Mouse (Mus musculus): ENCODE measurements around the gene E030018B13Rik. TPM values are rescaled to one million over a fixed set of nuclear protein-coding genes. Genes with fewer than 3 reads are reported as not detected.

Gene E030018B13Rik
- total and polyA plus RNA-seq, 2 experiments from 2014 or later = not detected

DNA sequence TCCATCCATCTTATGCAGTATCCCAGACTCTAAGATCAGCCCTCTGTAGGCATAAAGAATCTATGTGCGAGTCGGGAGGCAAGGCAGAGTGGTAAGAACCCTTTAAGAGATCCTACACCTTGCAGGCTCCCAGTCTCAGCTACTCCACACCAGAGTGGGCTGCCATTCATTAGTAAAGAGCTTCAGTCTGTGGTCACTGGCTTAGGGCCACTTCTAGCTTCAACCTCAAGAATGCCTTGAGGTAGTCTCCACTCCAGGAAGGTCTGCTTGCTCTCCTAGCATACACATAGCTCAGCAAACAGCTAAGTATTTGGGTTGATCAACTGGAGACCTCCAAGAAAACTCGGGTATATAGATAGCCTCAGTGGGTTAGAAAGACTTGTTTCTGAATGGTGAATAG is 19.0 kb upstream of the E030018B13Rik start:
- Histone ChIP-seq H3K27me3 (ENCODE audit: insufficient read depth, low read length) (no peaks in the 10 kb centered on the region), H3K36me3 (ENCODE audit: insufficient read depth) (no peaks in the 10 kb centered on the region), H3K4me1 (ENCODE audit: insufficient read depth) (peaks cover 26% of the 10 kb centered on the region), H3K27ac (ENCODE audit: low read depth, low read length) (0 out of 2 replicates have a peak overlapping the region, but pooled peaks have one; percentile 54), H3K4me3 (ENCODE audit: low read depth, low read length) (no peak overlapping the region), H3K4me2 (ENCODE audit: low read depth) (no peak overlapping the region), H3K9ac (no peak overlapping the region), H3K9me3 (ENCODE audit: low read length) (no peaks in the 10 kb centered on the region)
- DNase-seq (no peak), ATAC-seq (no peak)
- WGBS = 53% methylated on average over 3 of the region's 3 CpGs
- no peak for TF ChIP-seq CTCF (IDR thresholded peaks at IDR 0.05; ENCODE audit: low read depth)

DNA sequence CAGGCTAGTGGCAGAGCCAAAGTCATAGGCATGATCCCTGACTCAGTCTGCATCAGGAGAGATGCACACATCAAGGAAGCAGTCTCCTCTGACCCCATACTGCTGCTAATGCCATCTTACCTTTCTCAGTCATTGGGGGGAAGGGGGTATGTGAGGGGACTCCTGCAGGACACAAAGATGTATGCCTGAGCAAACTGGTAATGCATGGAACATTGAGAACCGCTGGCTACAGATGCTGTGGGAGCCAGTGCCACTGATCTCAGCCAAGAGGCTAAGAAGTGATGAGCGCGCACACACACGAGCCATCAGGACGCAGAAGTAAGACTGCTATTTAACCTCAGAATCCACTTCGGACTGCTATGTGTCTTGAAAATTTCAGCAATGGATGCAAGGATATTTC is 18.5 kb upstream of the E030018B13Rik start:
- no peak for DNase-seq
- Histone ChIP-seq H3K4me1 (ENCODE audit: insufficient read depth) (peaks cover 22% of the 10 kb centered on the region), H3K36me3 (ENCODE audit: insufficient read depth) (no peaks in the 10 kb centered on the region), H3K27me3 (ENCODE audit: insufficient read depth, low read length) (no peaks in the 10 kb centered on the region), H3K9me3 (ENCODE audit: low read length) (no peaks in the 10 kb centered on the region), H3K27ac (ENCODE audit: low read depth, low read length) (no peak overlapping the region), H3K4me2 (ENCODE audit: low read depth) (no peak overlapping the region), H3K9ac (no peak overlapping the region), H3K4me3 (ENCODE audit: low read depth, low read length) (no peak overlapping the region)
- 90% methylated on average over 6 of the region's 6 CpGs for WGBS
- ATAC-seq = no peak
- TF ChIP-seq CTCF (IDR thresholded peaks at IDR 0.05; ENCODE audit: low read depth) = no peak

DNA sequence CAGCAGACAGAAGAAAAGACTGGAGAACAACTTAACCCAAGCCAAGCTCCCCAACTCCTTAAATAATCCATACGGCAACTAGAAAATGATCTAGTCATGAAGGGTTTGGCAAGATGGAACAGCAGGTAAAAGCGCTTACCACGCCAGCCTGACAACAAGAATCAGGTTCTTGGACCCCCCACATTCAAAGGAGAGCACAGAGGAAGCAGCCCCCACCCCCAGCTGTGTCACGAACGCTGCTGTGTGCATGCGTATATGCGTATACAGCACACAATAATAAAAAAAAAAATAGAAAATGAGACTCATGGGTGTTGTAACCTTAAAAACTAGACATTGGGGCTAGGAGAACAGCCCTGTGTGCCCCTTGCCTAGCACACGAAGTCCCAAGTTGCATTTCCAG is 16.7 kb upstream of the E030018B13Rik start:
- H3K27ac ChIP-seq (ENCODE audit: low read depth, low read length) = no peak overlapping the region
- TF ChIP-seq CTCF (IDR thresholded peaks at IDR 0.05; ENCODE audit: low read depth) = no peak
- H3K36me3 ChIP-seq (ENCODE audit: insufficient read depth) = no peaks in the 10 kb centered on the region
- 91% methylated on average over 8 of the region's 8 CpGs for WGBS
- H3K4me3 ChIP-seq (ENCODE audit: low read depth, low read length) = no peak overlapping the region
- peaks cover 11% of the 10 kb centered on the region for H3K4me1 ChIP-seq (ENCODE audit: insufficient read depth)
- DNase-seq = no peak
- H3K27me3 ChIP-seq (ENCODE audit: insufficient read depth, low read length) = no peaks in the 10 kb centered on the region
- ATAC-seq = no peak
- no peaks in the 10 kb centered on the region for H3K9me3 ChIP-seq (ENCODE audit: low read length)
- H3K4me2 ChIP-seq (ENCODE audit: low read depth) = no peak overlapping the region
- H3K9ac ChIP-seq = no peak overlapping the region

DNA sequence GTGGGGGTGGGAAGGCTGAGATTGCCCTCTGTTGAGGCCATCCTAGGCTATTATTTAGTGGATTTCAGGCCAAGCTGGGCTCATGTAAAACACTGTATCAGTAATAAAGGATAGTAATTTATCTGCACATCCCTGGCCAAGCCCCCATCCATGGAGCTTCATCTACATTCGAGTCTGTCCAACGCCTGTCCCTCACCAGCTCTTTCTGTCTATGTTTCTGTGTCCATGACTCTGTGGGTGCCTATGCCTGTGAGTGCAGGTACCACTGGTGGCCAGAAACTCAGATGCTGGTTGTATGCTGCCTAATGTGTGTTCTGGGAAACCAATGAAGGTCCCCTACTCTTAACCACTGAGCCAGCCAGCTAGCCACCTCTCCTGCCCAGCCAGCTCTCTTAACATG is 16.2 kb upstream of the E030018B13Rik start:
- Histone ChIP-seq H3K36me3 (ENCODE audit: insufficient read depth) (no peaks in the 10 kb centered on the region), H3K4me1 (ENCODE audit: insufficient read depth) (peaks cover 11% of the 10 kb centered on the region), H3K27ac (ENCODE audit: low read depth, low read length) (no peak overlapping the region), H3K9me3 (ENCODE audit: low read length) (no peaks in the 10 kb centered on the region), H3K9ac (no peak overlapping the region), H3K4me3 (ENCODE audit: low read depth, low read length) (no peak overlapping the region), H3K27me3 (ENCODE audit: insufficient read depth, low read length) (no peaks in the 10 kb centered on the region), H3K4me2 (ENCODE audit: low read depth) (no peak overlapping the region)
- WGBS = 80% methylated on average over 2 of the region's 2 CpGs
- DNase-seq (no peak), ATAC-seq (no peak)
- TF ChIP-seq CTCF (IDR thresholded peaks at IDR 0.05; ENCODE audit: low read depth) = no peak

GRCm38 (mm10) chr7:63901346-63901745 is 15.3 kb upstream of the E030018B13Rik start:
- Histone ChIP-seq H3K36me3 (ENCODE audit: insufficient read depth) (no peaks in the 10 kb centered on the region), H3K9me3 (ENCODE audit: low read length) (no peaks in the 10 kb centered on the region), H3K27me3 (ENCODE audit: insufficient read depth, low read length) (no peaks in the 10 kb centered on the region), H3K4me2 (ENCODE audit: low read depth) (no peak overlapping the region), H3K4me3 (ENCODE audit: low read depth, low read length) (no peak overlapping the region), H3K9ac (no peak overlapping the region), H3K4me1 (ENCODE audit: insufficient read depth) (peaks cover 11% of the 10 kb centered on the region), H3K27ac (ENCODE audit: low read depth, low read length) (no peak overlapping the region)
- TF ChIP-seq CTCF (IDR thresholded peaks at IDR 0.05; ENCODE audit: low read depth) = no peak
- ATAC-seq (peak; percentile 41; the same call in 1 of the 2 replicates), DNase-seq (peak; percentile 42)
- WGBS = 37% methylated on average over 11 of the region's 11 CpGs

DNA sequence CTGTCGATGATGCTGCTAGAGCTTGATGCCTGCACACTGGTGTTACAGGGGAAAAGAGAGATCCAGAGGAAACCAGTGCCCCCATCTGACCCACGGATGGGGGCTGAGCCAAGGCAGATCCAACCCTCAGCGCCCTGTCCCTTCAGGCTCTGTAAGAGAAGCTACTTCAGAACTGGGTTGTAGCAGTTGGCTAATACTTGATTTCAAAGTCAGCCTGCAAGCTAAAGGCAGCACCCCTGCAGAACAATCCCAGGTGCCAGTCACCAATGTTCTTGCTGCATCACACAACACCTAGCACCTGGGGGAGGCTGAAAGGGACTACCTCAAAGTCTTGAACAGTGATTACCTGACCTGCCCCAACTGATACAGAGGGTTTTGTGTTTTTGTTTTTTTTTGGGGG is 14.7 kb upstream of the E030018B13Rik start:
- H3K27ac ChIP-seq (ENCODE audit: low read depth, low read length) = no peak overlapping the region
- no peak for TF ChIP-seq CTCF (IDR thresholded peaks at IDR 0.05; ENCODE audit: low read depth)
- no peak for ATAC-seq
- H3K4me3 ChIP-seq (ENCODE audit: low read depth, low read length) = no peak overlapping the region
- peaks cover 10% of the 10 kb centered on the region for H3K4me1 ChIP-seq (ENCODE audit: insufficient read depth)
- 67% methylated on average over 3 of the region's 3 CpGs for WGBS
- no peak for DNase-seq
- no peak overlapping the region for H3K9ac ChIP-seq
- no peaks in the 10 kb centered on the region for H3K36me3 ChIP-seq (ENCODE audit: insufficient read depth)
- no peaks in the 10 kb centered on the region for H3K9me3 ChIP-seq (ENCODE audit: low read length)
- H3K4me2 ChIP-seq (ENCODE audit: low read depth) = no peak overlapping the region
- H3K27me3 ChIP-seq (ENCODE audit: insufficient read depth, low read length) = no peaks in the 10 kb centered on the region

GRCm38 (mm10) chr7:63902604-63903210 is 13.9 kb upstream of the E030018B13Rik start:
- H3K27ac ChIP-seq (ENCODE audit: low read depth, low read length) = no peak overlapping the region
- H3K9ac ChIP-seq = no peak overlapping the region
- ATAC-seq (no peak), DNase-seq (no peak)
- no peaks in the 10 kb centered on the region for H3K36me3 ChIP-seq (ENCODE audit: insufficient read depth)
- H3K4me1 ChIP-seq (ENCODE audit: insufficient read depth) = peaks cover 7% of the 10 kb centered on the region
- H3K4me3 ChIP-seq (ENCODE audit: low read depth, low read length) = no peak overlapping the region
- no peaks in the 10 kb centered on the region for H3K27me3 ChIP-seq (ENCODE audit: insufficient read depth, low read length)
- H3K4me2 ChIP-seq (ENCODE audit: low read depth) = no peak overlapping the region
- 52% methylated on average over 3 of the region's 3 CpGs for WGBS
- TF ChIP-seq CTCF (IDR thresholded peaks at IDR 0.05; ENCODE audit: low read depth) = no peak
- no peaks in the 10 kb centered on the region for H3K9me3 ChIP-seq (ENCODE audit: low read length)
